Mouse (Mus musculus): Measurements from ENCODE around the gene Fis1. TPM values are rescaled to one million over a fixed set of nuclear protein-coding genes. Genes with fewer than 3 reads are reported as not detected.

The Fis1 gene
- total RNA-seq (2012; rRNA removed) (207 and 210 TPM in 2 replicates), total RNA-seq (2014; rRNA removed) (140 and 142 TPM in 2 replicates), polyA plus RNA-seq (2012; ENCODE audit: insufficient read length, low read depth) (152 and 203 TPM in 2 replicates)

- TF ChIP-seq CHD1 (IDR thresholded peaks at IDR 0.05; ENCODE audit: low read depth, low read length) (no peak), CTCF (conservative IDR thresholded peaks at IDR 0.05 in 1 of 2, IDR thresholded peaks at IDR 0.05 in 1 of 2; ENCODE audit: low read depth in 2 of 2, low read length in 2 of 2) (no peak), NRF1 (IDR thresholded peaks at IDR 0.05; ENCODE audit: low read depth, low read length) (peak; percentile 90), HCFC1 (IDR thresholded peaks at IDR 0.05; ENCODE audit: low read depth, low read length) (peak; percentile 74), ELF1 (IDR thresholded peaks at IDR 0.05; ENCODE audit: low read depth, low read length) (peak; percentile 87), MXI1 (IDR thresholded peaks at IDR 0.05; ENCODE audit: low read depth, low read length) (peak; percentile 53; the same call in 1 of the 2 replicates), IRF4 (IDR thresholded peaks at IDR 0.05; ENCODE audit: low read depth, low read length) (no peak), TCF12 (IDR thresholded peaks at IDR 0.05; ENCODE audit: low read depth, low read length) (0 out of 2 replicates have a peak, but pooled peaks have one; percentile 48), ETS1 (conservative IDR thresholded peaks at IDR 0.05; ENCODE audit: low read depth, low read length) (no peak), SIN3A (IDR thresholded peaks at IDR 0.05; ENCODE audit: low read length) (peak; percentile 77), MAZ (IDR thresholded peaks at IDR 0.05; ENCODE audit: low read depth, low read length) (no peak), TBP (conservative IDR thresholded peaks at IDR 0.05; ENCODE audit: low read depth, low read length) (0 out of 2 replicates have a peak, but pooled peaks have one; percentile 36), ZC3H11A (IDR thresholded peaks at IDR 0.05; ENCODE audit: low read depth, low read length) (no peak), KAT2A (IDR thresholded peaks at IDR 0.05; ENCODE audit: insufficient replicate concordance, low read length) (no peak), POLR2A (IDR thresholded peaks at IDR 0.05; ENCODE audit: low read depth, low read length) (peak; percentile 47; the same call in 1 of the 2 replicates), MAX (IDR thresholded peaks at IDR 0.05; ENCODE audit: low read length) (no peak)
- Histone ChIP-seq H3K4me1 (ENCODE audit: control insufficient read depth in 1 of 2, insufficient read depth in 2 of 2) (peaks cover 4 to 25% of the 10 kb centered on the region in 2 experiments; a peak in 3 of 4 replicates), H3K9me3 (replicated peaks; ENCODE audit: low read length) (no peaks in the 10 kb centered on the region), H3K4me2 (ENCODE audit: insufficient read depth, low read depth, poor library complexity, severe bottlenecking) (peak within 1 kb of the TSS; percentile 92), H3K27me3 (replicated peaks) (no peaks in the 10 kb centered on the region), H3K36me3 (replicated peaks in 1 of 2; ENCODE audit: control insufficient read depth in 1 of 2, insufficient read depth in 1 of 2, low read length in 1 of 2) (peaks cover 0 to 7% of the 10 kb centered on the region in 2 experiments), H3K4me3 (replicated peaks in 1 of 3; ENCODE audit: low read depth in 2 of 3, low read length in 2 of 3, poor library complexity in 1 of 3) (peak within 1 kb of the TSS; percentile 58 to 71 (median 70)), H3K27ac (ENCODE audit: insufficient read depth, low read depth) (no peak within 1 kb of the TSS), H3K9ac (ENCODE audit: insufficient read depth, low read depth) (peak within 1 kb of the TSS; percentile 52), H3K79me2 (replicated peaks; ENCODE audit: control insufficient read depth, extremely low read depth, insufficient read depth, poor library complexity, severe bottlenecking) (no peaks in the 10 kb centered on the region)
- DNase-seq (ENCODE audit: extremely low read depth), result peak; percentile 92
- in situ Hi-C loops (cut with MboI; ENCODE audit: low pct_ligation_motif_present, low pct_unique_long_range_greater_than_20kb, low sequenced_read_pairs) (no loop called here), dilution Hi-C loops (cut with MboI; ENCODE audit: extremely low pct_ligation_motif_present, extremely low pct_unique_long_range_greater_than_20kb, low sequenced_read_pairs) (no loop called here)
Observed at GRCm38 (mm10) chr5:136953015-136953414, at the start of gene Fis1. Gene Fis1, plus strand, starts transcription at chr5:136953275.

GRCm38 (mm10) chr5:136904621-136905020, 48.5 kb upstream of the Fis1 start:
- dilution Hi-C loops (cut with MboI; ENCODE audit: extremely low pct_ligation_motif_present, extremely low pct_unique_long_range_greater_than_20kb, low sequenced_read_pairs) (no loop called here), in situ Hi-C loops (cut with MboI; ENCODE audit: low pct_ligation_motif_present, low pct_unique_long_range_greater_than_20kb, low sequenced_read_pairs) (no loop called here)
- TF ChIP-seq CTCF (conservative IDR thresholded peaks at IDR 0.05 in 1 of 2, IDR thresholded peaks at IDR 0.05 in 1 of 2; ENCODE audit: low read depth in 2 of 2, low read length in 2 of 2) (peak in 1 of 2 experiments; percentile 2; a peak in 1 of 4 replicates), ELF1 (IDR thresholded peaks at IDR 0.05; ENCODE audit: low read depth, low read length) (no peak), E2F4 (IDR thresholded peaks at IDR 0.05; ENCODE audit: insufficient replicate concordance, low read depth, low read length) (no peak)

More at GRCm38 (mm10) chr5:136904621-136905020, 48.5 kb upstream of the Fis1 start:
- H3K4me3 ChIP-seq (replicated peaks in 1 of 3; ENCODE audit: low read depth in 2 of 3, low read length in 2 of 3, poor library complexity in 1 of 3), result no peak overlapping the region
- H3K4me1 ChIP-seq (ENCODE audit: control insufficient read depth in 1 of 2, insufficient read depth in 2 of 2), result peaks cover 0 to 16% of the 10 kb centered on the region in 2 experiments; a peak in 2 of 4 replicates
- no peaks in the 10 kb centered on the region for H3K36me3 ChIP-seq (replicated peaks in 1 of 2; ENCODE audit: control insufficient read depth in 1 of 2, insufficient read depth in 1 of 2, low read length in 1 of 2)
- H3K79me2 ChIP-seq (replicated peaks; ENCODE audit: control insufficient read depth, extremely low read depth, insufficient read depth, poor library complexity, severe bottlenecking), result no peaks in the 10 kb centered on the region
- H3K9ac ChIP-seq (ENCODE audit: insufficient read depth, low read depth), result no peak overlapping the region
- no peak overlapping the region for H3K27ac ChIP-seq (ENCODE audit: insufficient read depth, low read depth)
- peaks cover 17% of the 10 kb centered on the region for H3K27me3 ChIP-seq (replicated peaks)
- peaks cover 5% of the 10 kb centered on the region for H3K9me3 ChIP-seq (replicated peaks; ENCODE audit: low read length)
- H3K4me2 ChIP-seq (ENCODE audit: insufficient read depth, low read depth, poor library complexity, severe bottlenecking), result no peak overlapping the region
- no peak for DNase-seq (ENCODE audit: extremely low read depth)
